Mouse (Mus musculus) stomach, postnatal 0 days (tissue): ENCODE results near the gene Utrn.

Experiments
- CTCF ChIP-seq: IDR thresholded peaks from 2 replicates; pipeline ENCODE4 v1.5.1; 2016; ENCODE audit warnings: antibody characterized with exemption, low read depth, mild to moderate bottlenecking, moderate library complexity
- EP300 ChIP-seq: optimal IDR thresholded peaks from 2 replicates; pipeline ENCODE3; 2016; ENCODE audit warnings: antibody characterized with exemption

DNA sequence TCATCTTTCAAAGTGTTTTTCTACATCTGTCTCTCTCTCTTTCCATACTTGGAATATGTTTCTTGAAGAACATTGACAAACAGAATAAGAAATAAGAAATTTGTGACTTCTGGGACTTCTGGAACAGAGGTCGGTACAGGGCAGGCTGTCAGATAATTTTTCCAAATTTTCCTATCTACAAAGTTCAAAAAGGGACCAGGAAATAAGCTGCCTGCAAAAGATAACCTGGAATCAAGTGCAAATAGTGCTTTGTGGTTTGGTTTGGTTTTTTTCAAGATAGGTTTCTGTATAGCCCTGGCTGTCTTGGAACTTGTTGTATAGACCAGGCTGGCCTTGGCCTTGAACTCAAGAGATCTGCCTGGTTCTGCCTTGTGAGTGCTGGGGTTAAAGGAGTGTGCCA lies 490.0 kb downstream of the Utrn start:
- TF ChIP-seq CTCF (no peak), EP300 (no peak)
